ENCODE assay signal across 37 mouse cellular contexts in genomic region chr12:104189246-104189645, GRCm38 (mm10). TPM values are rescaled to one million over a fixed set of nuclear protein-coding genes. Genes with fewer than 3 reads are reported as not detected.
"Had no signal": no experiment of that assay in that cellular context is flagged by ENCODE, and none has a peak within 500 bp of the region (broad histone marks: within the 10 kb centered on the region; RNA-seq: fewer than 3 reads in every experiment).

No protein-coding gene starts in this region.

- H3K27me3 ChIP-seq: embryonic facial prominence, embryonic 12.5 days; embryonic facial prominence, embryonic 13.5 days; embryonic facial prominence, embryonic 15.5 days; forebrain, embryonic 12.5 days; forebrain, embryonic 13.5 days; forebrain, embryonic 15.5 days had no signal

- H3K4me3 ChIP-seq: embryonic facial prominence, embryonic 10.5 days; embryonic facial prominence, embryonic 12.5 days; embryonic facial prominence, embryonic 13.5 days; embryonic facial prominence, embryonic 15.5 days; erythroblast, embryonic 14.5 days; forebrain, embryonic 10.5 days; forebrain, embryonic 12.5 days; forebrain, embryonic 13.5 days; forebrain, embryonic 15.5 days had no signal

- H3K9ac ChIP-seq: embryonic facial prominence, embryonic 12.5 days; embryonic facial prominence, embryonic 13.5 days; embryonic facial prominence, embryonic 15.5 days; forebrain, embryonic 12.5 days; forebrain, embryonic 13.5 days; forebrain, embryonic 15.5 days; forebrain, postnatal 0 days had no signal

- H3K27ac ChIP-seq: embryonic facial prominence, embryonic 10.5 days; embryonic facial prominence, embryonic 12.5 days; embryonic facial prominence, embryonic 13.5 days; embryonic facial prominence, embryonic 15.5 days; forebrain, embryonic 10.5 days; forebrain, embryonic 12.5 days; forebrain, embryonic 13.5 days; forebrain, embryonic 15.5 days had no signal

- H3K4me1 ChIP-seq: embryonic facial prominence, embryonic 10.5 days; embryonic facial prominence, embryonic 12.5 days; embryonic facial prominence, embryonic 13.5 days; embryonic facial prominence, embryonic 15.5 days; forebrain, embryonic 10.5 days; forebrain, embryonic 12.5 days; forebrain, embryonic 13.5 days; forebrain, embryonic 15.5 days had no signal

- H3K9me3 ChIP-seq: embryonic facial prominence, embryonic 10.5 days; embryonic facial prominence, embryonic 12.5 days; embryonic facial prominence, embryonic 13.5 days; embryonic facial prominence, embryonic 15.5 days; forebrain, embryonic 10.5 days; forebrain, embryonic 12.5 days; forebrain, embryonic 13.5 days; forebrain, embryonic 15.5 days had no signal

- H3K36me3 ChIP-seq: embryonic facial prominence, embryonic 10.5 days; embryonic facial prominence, embryonic 12.5 days; embryonic facial prominence, embryonic 13.5 days; embryonic facial prominence, embryonic 15.5 days; forebrain, embryonic 10.5 days; forebrain, embryonic 12.5 days; forebrain, embryonic 15.5 days had no signal

- DNase-seq: cerebellum, adult 18-20 months; cerebellum, adult 2 months; cerebellum, adult 8-10 months; cerebellum, adult 9-10 months; cerebellum, adult 9-11 months; cerebellum, postnatal 10 days; cerebellum, postnatal 14 days; cerebellum, postnatal 25 days; cerebellum, postnatal 36 days; embryo, embryonic 11 days; forebrain, postnatal 0 days; gastrocnemius, postnatal 14 days; gastrocnemius, postnatal 25 days; gastrocnemius, postnatal 36 days; heart, adult 18-20 months had no signal

RNA-seq across cellular contexts. Expression of gene Serpina3f, which starts 25.1 kb away (rescaled TPM):
- total RNA-seq: forebrain, postnatal 0 days; gastrocnemius, adult 18-20 months; gastrocnemius, adult 8-10 months; gastrocnemius, postnatal 14 days; gastrocnemius, postnatal 25 days; gastrocnemius, postnatal 36 days; gastrocnemius, postnatal 4 days; heart, adult 8-10 months had no signal
- polyA plus RNA-seq: cerebellum, adult 2 months; cortical plate, adult 2 months; embryonic facial prominence, embryonic 13.5 days; embryonic facial prominence, embryonic 15.5 days; erythroblast, embryonic 14.5 days; forebrain, embryonic 16.5 days; frontal cortex, adult 2 months had no signal

RNA-seq across cellular contexts. Expression of gene Serpina3c, which starts 35.6 kb away (rescaled TPM):
- total RNA-seq: common myeloid progenitor, adult 5-6 weeks; forebrain, postnatal 0 days; granulocyte monocyte progenitor cell, adult 5-6 weeks had no signal
- polyA plus RNA-seq: embryonic facial prominence, embryonic 10.5 days; embryonic facial prominence, embryonic 11.5 days; embryonic facial prominence, embryonic 12.5 days; embryonic facial prominence, embryonic 13.5 days; embryonic facial prominence, embryonic 14.5 days; erythroblast, embryonic 14.5 days; forebrain, embryonic 10.5 days; forebrain, embryonic 11.5 days; forebrain, embryonic 12.5 days; forebrain, embryonic 13.5 days; forebrain, embryonic 14.5 days; forebrain, embryonic 15.5 days; forebrain, embryonic 16.5 days; forebrain, postnatal 0 days had no signal

RNA-seq across cellular contexts. Expression of gene Serpina3g, which starts 46.8 kb away (rescaled TPM):
- total RNA-seq: gastrocnemius, adult 8-10 months; gastrocnemius, postnatal 14 days; gastrocnemius, postnatal 25 days; gastrocnemius, postnatal 36 days had no signal
- polyA plus RNA-seq: forebrain, embryonic 10.5 days; forebrain, embryonic 11.5 days; forebrain, embryonic 12.5 days; forebrain, embryonic 16.5 days had no signal
